Mouse (Mus musculus) natural killer cell, adult 2 months (primary cell): ENCODE data around the gene Exo5.

Experiments
- DNase-seq, 2 experiments: peaks; one replicate each; pipeline ENCODE4 v3.0.0; 2022; ENCODE audit warnings: low spot score in 2 of 2

Gene Exo5

GRCm38 (mm10) chr4:120905644-120906043, 19.2 kb downstream of the Exo5 start:
- no peak for DNase-seq

GRCm38 (mm10) chr4:120904533-120904932, 20.3 kb downstream of the Exo5 start:
- DNase-seq = no peak

GRCm38 (mm10) chr4:120895810-120896584, 28.8 kb downstream of the Exo5 start:
- no peak for DNase-seq

GRCm38 (mm10) chr4:120895226-120895625, 29.6 kb downstream of the Exo5 start:
- no peak for DNase-seq

- no peak for DNase-seq
These were observed 30.2 kb downstream of the Exo5 start for GRCm38 (mm10) chr4:120894584-120894983.

GRCm38 (mm10) chr4:120893656-120894401, 31.0 kb downstream of the Exo5 start:
- no peak for DNase-seq

GRCm38 (mm10) chr4:120892516-120892915, 32.3 kb downstream of the Exo5 start:
- no peak for DNase-seq

- no peak for DNase-seq
These were observed 32.9 kb downstream of the Exo5 start for GRCm38 (mm10) chr4:120891960-120892359.

- DNase-seq = no peak
These were observed 33.9 kb downstream of the Exo5 start for GRCm38 (mm10) chr4:120890754-120891440.

GRCm38 (mm10) chr4:120888884-120889283, 35.9 kb downstream of the Exo5 start:
- DNase-seq = no peak

- DNase-seq = peak in 1 of 2 experiments; percentile 34
These were observed 37.3 kb downstream of the Exo5 start for GRCm38 (mm10) chr4:120887381-120888112.

- no peak for DNase-seq
These were observed 38.0 kb downstream of the Exo5 start for GRCm38 (mm10) chr4:120886811-120887210.

- DNase-seq = no peak
These were observed 38.7 kb downstream of the Exo5 start for GRCm38 (mm10) chr4:120886131-120886530.

- DNase-seq = no peak
These were observed 39.4 kb downstream of the Exo5 start for GRCm38 (mm10) chr4:120885208-120886120.

GRCm38 (mm10) chr4:120882002-120882625, 42.7 kb downstream of the Exo5 start:
- DNase-seq = no peak

GRCm38 (mm10) chr4:120880731-120881432, 43.9 kb downstream of the Exo5 start:
- DNase-seq = no peak

- DNase-seq = no peak
These were observed 45.4 kb downstream of the Exo5 start for GRCm38 (mm10) chr4:120879386-120879785.

GRCm38 (mm10) chr4:120878728-120879127, 46.1 kb downstream of the Exo5 start:
- no peak for DNase-seq

- DNase-seq = no peak
These were observed 48.9 kb downstream of the Exo5 start for GRCm38 (mm10) chr4:120875961-120876360.
